Mouse (Mus musculus) kidney, postnatal 25 days (tissue): ENCODE results near the gene Sftpd.

ENCODE experiments used
- DNase-seq, 2 experiments: peaks; one replicate each; pipeline ENCODE4 v3.0.0; 2021; ENCODE audit warnings: mixed read lengths in 2 of 2

The Sftpd gene

GRCm38 (mm10) chr14:41185059-41185821 is at the start of gene Sftpd:
TSS of gene Sftpd (minus strand) at chr14:41185149.
- no peak for DNase-seq

- no peak for DNase-seq
Observed at GRCm38 (mm10) chr14:41198037-41198730, 13.2 kb upstream of the Sftpd start.

- DNase-seq = no peak
Observed at GRCm38 (mm10) chr14:41189496-41189895, 4.5 kb upstream of the Sftpd start.

GRCm38 (mm10) chr14:41174802-41175201 is 10.1 kb downstream of the Sftpd start:
- no peak for DNase-seq

- no peak for DNase-seq
Observed at GRCm38 (mm10) chr14:41170514-41170913, 14.4 kb downstream of the Sftpd start.

- DNase-seq = no peak
Observed at GRCm38 (mm10) chr14:41168567-41168966, 16.4 kb downstream of the Sftpd start.

- DNase-seq = no peak
Observed at GRCm38 (mm10) chr14:41167278-41167677, 17.7 kb downstream of the Sftpd start.

GRCm38 (mm10) chr14:41162663-41163062 is 22.3 kb downstream of the Sftpd start:
- peak; percentile 55 to 65 for DNase-seq

GRCm38 (mm10) chr14:41160743-41161142 is 24.2 kb downstream of the Sftpd start:
- peak; percentile 27 to 78 for DNase-seq

- no peak for DNase-seq
Observed at GRCm38 (mm10) chr14:41160076-41160475, 24.9 kb downstream of the Sftpd start.

- peak; percentile 29 to 46 for DNase-seq
Observed at GRCm38 (mm10) chr14:41151220-41151898, 33.6 kb downstream of the Sftpd start, which contains the start of gene Mbl1. TSS of gene Mbl1 (plus strand) at chr14:41151458.

- DNase-seq = no peak
Observed at GRCm38 (mm10) chr14:41147356-41147755, 37.6 kb downstream of the Sftpd start.

- no peak for DNase-seq
Observed at GRCm38 (mm10) chr14:41146922-41147321, 38.0 kb downstream of the Sftpd start.

- no peak for DNase-seq
Observed at GRCm38 (mm10) chr14:41146035-41146434, 38.9 kb downstream of the Sftpd start.

GRCm38 (mm10) chr14:41140686-41141085 is 44.3 kb downstream of the Sftpd start:
- no peak for DNase-seq

- DNase-seq = no peak
Observed at GRCm38 (mm10) chr14:41137006-41137405, 47.9 kb downstream of the Sftpd start.

- no peak for DNase-seq
Observed at GRCm38 (mm10) chr14:41131540-41131939, 53.4 kb downstream of the Sftpd start, which contains the start of gene Sftpa1. TSS of gene Sftpa1 (plus strand) at chr14:41131782.

- DNase-seq = peak in 1 of 2 experiments; percentile 46
Observed at GRCm38 (mm10) chr14:41127997-41128396, 57.0 kb downstream of the Sftpd start.

- DNase-seq = no peak
Observed at GRCm38 (mm10) chr14:41124683-41125082, 60.3 kb downstream of the Sftpd start.
